Mouse (Mus musculus) forebrain, embryonic 10.5 days (tissue): ENCODE data around the gene Rgs9. TPM values are rescaled to one million over a fixed set of nuclear protein-coding genes. Genes with fewer than 3 reads are reported as not detected.
"Not testable (repeated sequence)": the region's sequence is repeated elsewhere in the genome, so short reads cannot be mapped to it uniquely, and the experiment has no call there.

Experiments used
- DNase-seq: peaks from one replicate; pipeline ENCODE4 v3.0.0-alpha.2; 2017; ENCODE audit warnings: low spot score; ENCODE audit errors: extremely low spot score
- H3K27ac ChIP-seq: fragments of 300-500 bp; sonication (generic); 2 replicates; pipeline ENCODE4 v1.5.1; 2016; ENCODE audit warnings: mild to moderate bottlenecking
- H3K27me3 ChIP-seq: fragments of 300-500 bp; sonication (generic); 2 replicates; pipeline ENCODE4 v1.6.1; 2016; ENCODE audit warnings: mild to moderate bottlenecking; ENCODE audit not compliant: poor library complexity, severe bottlenecking
- H3K36me3 ChIP-seq: fragments of 300-500 bp; sonication (generic); replicated peaks from 2 replicates; pipeline ENCODE4 v1.6.1; 2016; ENCODE audit warnings: mild to moderate bottlenecking, moderate library complexity
- H3K4me1 ChIP-seq: fragments of 300-500 bp; sonication (generic); 2 replicates; pipeline ENCODE4 v1.6.1; 2016
- H3K4me3 ChIP-seq: fragments of 300-500 bp; sonication (generic); 2 replicates; pipeline ENCODE4 v1.5.1; 2016; ENCODE audit warnings: mild to moderate bottlenecking, moderate library complexity
- H3K9me3 ChIP-seq: fragments of 300-500 bp; sonication (generic); 2 replicates; pipeline ENCODE4 v1.6.1; 2016; ENCODE audit warnings: mild to moderate bottlenecking, moderate library complexity
- WGBS: fragments of 180-500 bp; shearing (Covaris S2); methylation state at CpG from one replicate; pipeline ENCODE4 v1.1.7; 2016; 5-methylcytosine and 5-hydroxymethylcytosine counted together
- polyA plus RNA-seq: library from polyadenylated mRNA; unstranded; fragments of >200 nt; fragmentation: Nextera tagmentation; extraction: Ambion mirVana; gene quantifications from 2 replicates; pipeline ENCODE4 v1.2.1, GENCODE M21; 2016

Gene Rgs9
- polyA plus RNA-seq, 1 experiment from 2014 or later = 1.3 TPM

GRCm38 (mm10) chr11:109289378-109289777, 8.6 kb downstream of the Rgs9 start:
- H3K9me3 ChIP-seq, H3K4me1 ChIP-seq, H3K27me3 ChIP-seq, DNase-seq, H3K27ac ChIP-seq, H3K36me3 ChIP-seq, H3K4me3 ChIP-seq: not testable (repeated sequence)
- WGBS = 92% methylated on average over 9 of the region's 9 CpGs

- no peak for DNase-seq
- no peaks in the 10 kb centered on the region for H3K36me3 ChIP-seq
- no peak overlapping the region for H3K4me3 ChIP-seq
- no peaks in the 10 kb centered on the region for H3K4me1 ChIP-seq
- 97% methylated on average over 1 of the region's 1 CpGs for WGBS
- no peaks in the 10 kb centered on the region for H3K27me3 ChIP-seq
- no peaks in the 10 kb centered on the region for H3K9me3 ChIP-seq
- no peak overlapping the region for H3K27ac ChIP-seq
These were observed 13.1 kb downstream of the Rgs9 start for GRCm38 (mm10) chr11:109284811-109285210.

- H3K36me3 ChIP-seq = no peaks in the 10 kb centered on the region
- 88% methylated on average over 7 of the region's 7 CpGs for WGBS
- no peak overlapping the region for H3K27ac ChIP-seq
- DNase-seq = no peak
- no peaks in the 10 kb centered on the region for H3K4me1 ChIP-seq
- H3K9me3 ChIP-seq = no peaks in the 10 kb centered on the region
- H3K27me3 ChIP-seq = no peaks in the 10 kb centered on the region
- H3K4me3 ChIP-seq = no peak overlapping the region
These were observed 19.7 kb downstream of the Rgs9 start for GRCm38 (mm10) chr11:109278186-109278585.

GRCm38 (mm10) chr11:109271399-109271798, 26.5 kb downstream of the Rgs9 start:
- no peaks in the 10 kb centered on the region for H3K36me3 ChIP-seq
- H3K27me3 ChIP-seq = no peaks in the 10 kb centered on the region
- H3K27ac ChIP-seq = no peak overlapping the region
- H3K4me1 ChIP-seq = peaks cover 14% of the 10 kb centered on the region
- H3K9me3 ChIP-seq = no peaks in the 10 kb centered on the region
- DNase-seq = no peak
- no peak overlapping the region for H3K4me3 ChIP-seq
- WGBS = 89% methylated on average over 9 of the region's 9 CpGs

- no peak overlapping the region for H3K27ac ChIP-seq
- DNase-seq = no peak
These were observed 27.6 kb downstream of the Rgs9 start for GRCm38 (mm10) chr11:109270366-109270765.

GRCm38 (mm10) chr11:109269662-109270341, 28.1 kb downstream of the Rgs9 start:
- H3K9me3 ChIP-seq = no peaks in the 10 kb centered on the region
- H3K4me3 ChIP-seq = no peak overlapping the region
- peak overlapping the region; percentile 36; the same call in 1 of the 2 replicates for H3K27ac ChIP-seq
- WGBS = 77% methylated on average over 16 of the region's 16 CpGs
- DNase-seq = no peak
- H3K27me3 ChIP-seq = no peaks in the 10 kb centered on the region
- H3K4me1 ChIP-seq = peaks cover 14% of the 10 kb centered on the region
- H3K36me3 ChIP-seq = no peaks in the 10 kb centered on the region

More at GRCm38 (mm10) chr11:109270366-109270765, 27.6 kb downstream of the Rgs9 start:
- Histone ChIP-seq H3K27me3 (no peaks in the 10 kb centered on the region), H3K4me3 (no peak overlapping the region), H3K4me1 (peaks cover 14% of the 10 kb centered on the region), H3K36me3 (no peaks in the 10 kb centered on the region), H3K9me3 (no peaks in the 10 kb centered on the region)
- 88% methylated on average over 8 of the region's 8 CpGs for WGBS

GRCm38 (mm10) chr11:109269283-109269661, 28.7 kb downstream of the Rgs9 start:
- DNase-seq = no peak
- Histone ChIP-seq H3K9me3 (no peaks in the 10 kb centered on the region), H3K4me3 (no peak overlapping the region), H3K27me3 (no peaks in the 10 kb centered on the region), H3K27ac (peak overlapping the region; percentile 36; the same call in 1 of the 2 replicates), H3K36me3 (no peaks in the 10 kb centered on the region), H3K4me1 (peaks cover 14% of the 10 kb centered on the region)
- WGBS = 89% methylated on average over 5 of the region's 5 CpGs

- 89% methylated on average over 12 of the region's 12 CpGs for WGBS
- H3K4me3 ChIP-seq = no peak overlapping the region
These were observed 31.6 kb downstream of the Rgs9 start for GRCm38 (mm10) chr11:109266161-109266910.

GRCm38 (mm10) chr11:109264159-109264768, 33.7 kb downstream of the Rgs9 start:
- DNase-seq = no peak
- no peaks in the 10 kb centered on the region for H3K27me3 ChIP-seq
- WGBS = 84% methylated on average over 11 of the region's 11 CpGs
- no peak overlapping the region for H3K27ac ChIP-seq
- no peaks in the 10 kb centered on the region for H3K36me3 ChIP-seq
- no peaks in the 10 kb centered on the region for H3K9me3 ChIP-seq
- no peak overlapping the region for H3K4me3 ChIP-seq
- H3K4me1 ChIP-seq = peaks cover 13% of the 10 kb centered on the region

More at GRCm38 (mm10) chr11:109266161-109266910, 31.6 kb downstream of the Rgs9 start:
- DNase-seq = no peak
- Histone ChIP-seq H3K9me3 (no peaks in the 10 kb centered on the region), H3K36me3 (no peaks in the 10 kb centered on the region), H3K27me3 (no peaks in the 10 kb centered on the region), H3K27ac (no peak overlapping the region), H3K4me1 (peaks cover 20% of the 10 kb centered on the region)

- no peak for DNase-seq
- H3K4me1 ChIP-seq = peaks cover 6% of the 10 kb centered on the region; the same call in 1 of the 2 replicates
- no peaks in the 10 kb centered on the region for H3K36me3 ChIP-seq
- no peaks in the 10 kb centered on the region for H3K9me3 ChIP-seq
- 92% methylated on average over 7 of the region's 7 CpGs for WGBS
- H3K4me3 ChIP-seq = no peak overlapping the region
- no peak overlapping the region for H3K27ac ChIP-seq
- no peaks in the 10 kb centered on the region for H3K27me3 ChIP-seq
These were observed 37.4 kb downstream of the Rgs9 start for GRCm38 (mm10) chr11:109260561-109260960.

- 94% methylated on average over 32 of the region's 32 CpGs for WGBS
- peaks cover 6% of the 10 kb centered on the region; the same call in 1 of the 2 replicates for H3K4me1 ChIP-seq
- no peaks in the 10 kb centered on the region for H3K27me3 ChIP-seq
- no peak overlapping the region for H3K4me3 ChIP-seq
- no peak overlapping the region for H3K27ac ChIP-seq
- no peaks in the 10 kb centered on the region for H3K36me3 ChIP-seq
- DNase-seq = no peak
- H3K9me3 ChIP-seq = no peaks in the 10 kb centered on the region
These were observed 38.7 kb downstream of the Rgs9 start for GRCm38 (mm10) chr11:109258941-109259910.

GRCm38 (mm10) chr11:109257824-109258223, 40.1 kb downstream of the Rgs9 start:
- no peak for DNase-seq
- Histone ChIP-seq H3K4me1 (peaks cover 3% of the 10 kb centered on the region), H3K27me3 (no peaks in the 10 kb centered on the region), H3K27ac (no peak overlapping the region), H3K36me3 (no peaks in the 10 kb centered on the region), H3K9me3 (no peaks in the 10 kb centered on the region), H3K4me3 (no peak overlapping the region)
- WGBS = 95% methylated on average over 2 of the region's 2 CpGs
